In the genomic region with DNA sequence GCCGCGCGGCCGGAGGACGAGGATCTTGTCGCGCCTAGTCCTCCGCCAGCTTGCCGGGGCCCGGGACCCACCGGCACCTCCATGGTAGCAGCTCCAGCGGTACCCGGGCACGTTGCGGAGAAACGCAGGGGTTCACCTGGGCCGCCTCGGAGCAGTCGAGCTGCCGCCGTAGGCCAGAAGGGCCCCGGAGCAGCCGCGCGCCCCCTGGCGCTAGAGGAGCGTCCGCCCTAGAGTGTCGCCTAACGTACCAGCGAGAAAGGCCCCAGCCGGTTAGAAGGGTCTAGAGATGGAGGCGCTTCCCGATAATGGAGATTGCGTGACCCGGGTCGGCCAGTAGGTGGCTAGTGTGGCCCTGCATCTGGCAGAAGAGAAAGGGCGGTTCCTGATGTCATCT, we compare ENCODE assay signal across 8 mouse cellular contexts. TPM values are rescaled to one million over a fixed set of nuclear protein-coding genes. Genes with fewer than 3 reads are reported as not detected.
DNase-seq lines count a peak whose midpoint lies in the region; ATAC-seq lines count a peak whose summit lies in the region.

A gene (minus strand): TSS at position 184 of the 394 bp plus-strand sequence.

- DNase-seq in adipocyte (ENCODE audit: low spot score) = peak; percentile 95
- peak; percentile 98 for DNase-seq in embryo, embryonic 10 days (ENCODE audit: low spot score)
- peak; percentile 97 for DNase-seq in gastrocnemius, postnatal 14 days
- DNase-seq in left cerebral cortex, postnatal 10 days (ENCODE audit: extremely low spot score in 1 of 2, low spot score in 2 of 2) = peak; percentile 96 to 97
- peak; percentile 95 for DNase-seq in right cerebral cortex, postnatal 25 days
- DNase-seq in urinary bladder, postnatal 4 days (ENCODE audit: low spot score in 2 of 2) = peak; percentile 95 to 96

- intact Hi-C loops in gastrocnemius, postnatal 14 days (cut with DNase I; ENCODE audit: low total_unique reads) = no loop called here
- intact Hi-C loops in left cerebral cortex, postnatal 10 days (cut with DNase I) = loop anchor here (5.0 kb wide), 1 partner anchor 74 kb away; a partner anchor contains a TSS

- ATAC-seq in inflammation-experienced regulatory T-cells, adult 6 months = peak; percentile 97
- ATAC-seq in megakaryocyte-erythroid progenitor cell, adult 5-6 weeks (replicated peaks; ENCODE audit: low FRiP score, low TSS enrichment, poor library complexity, severe bottlenecking) = peak; percentile 97

RNA-seq across cellular contexts. Expression of the gene that starts here (rescaled TPM):
- 1 to 10 TPM; 4.1 to 5.4 TPM for total RNA-seq in gastrocnemius, postnatal 14 days (2021)
- 10 to 100 TPM in 2 of 3 experiments, 1 to 10 TPM in 1; 3.4 to 16.7 (median 13.6) TPM for polyA plus RNA-seq in inflammation-experienced regulatory T-cells, adult 6 months (2017; shearing (Covaris generic))
- total RNA-seq in left cerebral cortex, postnatal 10 days (2021) = 10 to 100 TPM; 41.4 to 41.8 TPM
- 9.8 and 14.1 TPM in 2 replicates for total RNA-seq in megakaryocyte-erythroid progenitor cell, adult 5-6 weeks (2014; fragmentation: Nextera tagmentation)
- total RNA-seq in megakaryocyte-erythroid progenitor cell, adult 5-6 weeks (2017) = 1.3 and 4.6 TPM in 2 replicates

Comparison
In these comparisons a context has a peak if more than half of its experiments do, and no peak if none do; other contexts are left out.
1. Peak in every context shown above with its lines: DNase-seq and ATAC-seq.